Mouse (Mus musculus) heart, postnatal 10 days (tissue): ENCODE results near the gene Vat1. TPM values are rescaled to one million over a fixed set of nuclear protein-coding genes. Genes with fewer than 3 reads are reported as not detected.
"Not testable (repeated sequence)": the region's sequence is repeated elsewhere in the genome, so short reads cannot be mapped to it uniquely, and the experiment has no call there.

Source experiments
- DNase-seq, 2 experiments: peaks; one replicate each; pipeline ENCODE4 v3.0.0; 2021
- intact Hi-C: fragments of 180-260 bp; cut with DNase I; formaldehyde crosslinking; loops from one replicate; pipeline ENCODE4 v1.15.1; 2025
- total RNA-seq, 2 experiments: library from RNA; stranded (reverse); gene quantifications; 2 replicates each; pipeline ENCODE4 v1.2.3; 2021

The Vat1 gene
- total RNA-seq, 2 experiments from 2014 or later, result 50.1 to 50.4 TPM

GRCm38 (mm10) chr11:101467477-101468262 is 1.6 kb upstream of the Vat1 start:
- intact Hi-C loops, result loop anchor here (5.0 kb wide), 1 partner anchor 85 kb away; the partner anchor contains the start of genes Brca1 and Nbr1
- peak; percentile 69 to 76 for DNase-seq

GRCm38 (mm10) chr11:101466552-101466950 is 521 bp upstream of the Vat1 start:
- not testable (repeated sequence) for DNase-seq
- intact Hi-C loops, result loop anchor here (5.0 kb wide), 1 partner anchor 86 kb away; the partner anchor contains the start of genes Brca1 and Nbr1

- peak; percentile 80 to 82 for DNase-seq
- intact Hi-C loops, result loop anchor here (5.0 kb wide), 1 partner anchor 87 kb away; the partner anchor contains the start of genes Brca1 and Nbr1
Observed at GRCm38 (mm10) chr11:101465101-101465868, 745 bp downstream of the Vat1 start.

- intact Hi-C loops, result loop anchor here (5.0 kb wide), 1 partner anchor 88 kb away; the partner anchor contains the start of genes Brca1 and Nbr1
- peak in 1 of 2 experiments; percentile 36 for DNase-seq
Observed at GRCm38 (mm10) chr11:101464211-101465100, 1.6 kb downstream of the Vat1 start, which contains the start of gene Rnd2. Rnd2 (plus strand) TSS chr11:101464999.

GRCm38 (mm10) chr11:101462583-101463440 is 3.2 kb downstream of the Vat1 start:
- DNase-seq, result no peak
- intact Hi-C loops, result loop anchor here (2.0 kb wide), 1 partner anchor 14 kb away; the partner anchor contains the start of gene Ifi35

GRCm38 (mm10) chr11:101462141-101462540 is 3.9 kb downstream of the Vat1 start:
- intact Hi-C loops, result loop anchor here (2.0 kb wide), 1 partner anchor 13 kb away; the partner anchor contains the start of gene Ifi35

GRCm38 (mm10) chr11:101460321-101460720 is 5.7 kb downstream of the Vat1 start:
- DNase-seq, result no peak
- intact Hi-C loops, result no loop called here

More at GRCm38 (mm10) chr11:101462141-101462540, 3.9 kb downstream of the Vat1 start:
- DNase-seq, result no peak

GRCm38 (mm10) chr11:101459716-101460115 is 6.3 kb downstream of the Vat1 start:
- no peak for DNase-seq
- intact Hi-C loops, result no loop called here

- no peak for DNase-seq
- intact Hi-C loops, result no loop called here
Observed at GRCm38 (mm10) chr11:101458217-101458616, 7.8 kb downstream of the Vat1 start.

- no peak for DNase-seq
- intact Hi-C loops, result no loop called here
Observed at GRCm38 (mm10) chr11:101457631-101458030, 8.4 kb downstream of the Vat1 start.

GRCm38 (mm10) chr11:101455627-101456026 is 10.4 kb downstream of the Vat1 start:
- no peak for DNase-seq
- intact Hi-C loops, result no loop called here

GRCm38 (mm10) chr11:101454702-101455101 is 11.3 kb downstream of the Vat1 start:
- no peak for DNase-seq
- intact Hi-C loops, result no loop called here

GRCm38 (mm10) chr11:101452093-101452774 is 13.8 kb downstream of the Vat1 start:
- intact Hi-C loops, result no loop called here
- DNase-seq, result no peak

GRCm38 (mm10) chr11:101451536-101451935 is 14.5 kb downstream of the Vat1 start:
- intact Hi-C loops, result no loop called here
- no peak for DNase-seq

- intact Hi-C loops, result no loop called here
- no peak for DNase-seq
Observed at GRCm38 (mm10) chr11:101450394-101450793, 15.6 kb downstream of the Vat1 start.

- intact Hi-C loops, result loop anchor here (2.0 kb wide), 1 partner anchor 13 kb away; no protein-coding TSS in a partner anchor
- not testable (repeated sequence) for DNase-seq
Observed at GRCm38 (mm10) chr11:101449596-101449995, 16.4 kb downstream of the Vat1 start.

- intact Hi-C loops, result loop anchor here (2.0 kb wide), 1 partner anchor 14 kb away; no protein-coding TSS in a partner anchor
- DNase-seq, result peak in 1 of 2 experiments; percentile 27
Observed at GRCm38 (mm10) chr11:101448899-101449298, 17.1 kb downstream of the Vat1 start.

GRCm38 (mm10) chr11:101448274-101448746 is 17.7 kb downstream of the Vat1 start, which contains the start of gene Ifi35:
Ifi35 (plus strand) TSS chr11:101448407.
- peak; percentile 80 to 85 for DNase-seq
- intact Hi-C loops, result loop anchor here (2.0 kb wide), 1 partner anchor 14 kb away; no protein-coding TSS in a partner anchor
